ENCODE assay signal across 30 mouse cellular contexts in the genomic region with DNA sequence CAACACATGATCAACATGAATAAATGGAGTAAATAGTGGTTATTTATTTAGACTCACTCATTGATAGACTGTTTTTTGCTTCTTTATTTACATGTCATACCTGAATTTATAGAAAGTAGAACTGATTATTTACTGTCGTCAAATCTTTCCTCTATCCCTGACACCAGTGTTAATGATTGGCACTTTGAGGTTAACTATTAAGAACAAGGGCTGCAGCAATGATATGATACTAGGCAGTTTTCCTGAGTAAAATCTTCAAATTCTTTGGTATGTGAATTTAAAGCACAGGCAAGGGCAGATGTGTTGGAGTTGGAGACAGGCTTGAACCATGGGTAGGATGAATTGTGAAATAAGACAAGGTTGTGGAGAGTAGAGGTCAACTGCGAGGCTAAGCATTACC.
"Had no signal": no experiment of that assay in that cellular context is flagged by ENCODE, and none has a peak within 500 bp of the region (broad histone marks: within the 10 kb centered on the region; RNA-seq: fewer than 3 reads in every experiment).

No protein-coding gene starts in this region.

- H3K4me3 ChIP-seq: heart, embryonic 10.5 days; heart, embryonic 12.5 days; heart, embryonic 13.5 days; heart, embryonic 15.5 days; hindbrain, embryonic 10.5 days; hindbrain, embryonic 12.5 days; hindbrain, embryonic 13.5 days; hindbrain, embryonic 15.5 days; intestine, embryonic 15.5 days; layer of hippocampus, adult 2 months; left cerebral cortex, adult 2 months had no signal

- H3K9ac ChIP-seq: heart, embryonic 12.5 days; heart, embryonic 13.5 days; heart, embryonic 15.5 days; hindbrain, embryonic 12.5 days; hindbrain, embryonic 13.5 days; hindbrain, embryonic 14.5 days; hindbrain, embryonic 15.5 days; intestine, embryonic 15.5 days had no signal

- H3K27ac ChIP-seq: heart, embryonic 10.5 days; heart, embryonic 13.5 days; heart, embryonic 15.5 days; hindbrain, embryonic 10.5 days; hindbrain, embryonic 12.5 days; hindbrain, embryonic 13.5 days; hindbrain, embryonic 14.5 days; hindbrain, embryonic 15.5 days; hindbrain, postnatal 0 days; intestine, embryonic 15.5 days; kidney, postnatal 0 days; layer of hippocampus, adult 2 months; left cerebral cortex, adult 2 months had no signal

- ATAC-seq: hindbrain, embryonic 16.5 days; hindbrain, postnatal 0 days; inflammation-experienced regulatory T-cells, adult 6 months; intestine, embryonic 15.5 days; intestine, embryonic 16.5 days; intestine, postnatal 0 days had no signal

- H3K4me2 ChIP-seq: heart, embryonic 11.5 days; heart, embryonic 12.5 days; heart, embryonic 13.5 days; heart, embryonic 15.5 days; hindbrain, embryonic 12.5 days; hindbrain, embryonic 13.5 days; hindbrain, embryonic 14.5 days; hindbrain, embryonic 15.5 days; intestine, embryonic 15.5 days had no signal

- DNase-seq: heart, postnatal 10 days; heart, postnatal 14 days; heart, postnatal 36 days; heart, postnatal 4 days; kidney, adult 11 months; kidney, adult 18-20 months; kidney, postnatal 10 days; kidney, postnatal 14 days; kidney, postnatal 4 days; layer of hippocampus, adult 9-11 months; layer of hippocampus, postnatal 36 days had no signal

- H3K4me1 ChIP-seq: heart, embryonic 10.5 days; heart, embryonic 12.5 days; heart, embryonic 13.5 days; heart, embryonic 15.5 days; hindbrain, embryonic 12.5 days; hindbrain, embryonic 13.5 days; hindbrain, embryonic 15.5 days; intestine, embryonic 15.5 days had no signal

- H3K27me3 ChIP-seq: heart, embryonic 12.5 days; heart, embryonic 13.5 days; heart, embryonic 15.5 days; hindbrain, embryonic 12.5 days; hindbrain, embryonic 13.5 days; hindbrain, embryonic 15.5 days; intestine, embryonic 15.5 days had no signal

- H3K9me3 ChIP-seq: heart, embryonic 10.5 days; heart, embryonic 12.5 days; heart, embryonic 13.5 days; heart, embryonic 15.5 days; hindbrain, embryonic 10.5 days; hindbrain, embryonic 12.5 days; hindbrain, embryonic 13.5 days; hindbrain, embryonic 15.5 days; intestine, embryonic 15.5 days had no signal

- H3K36me3 ChIP-seq: heart, embryonic 10.5 days; heart, embryonic 12.5 days; heart, embryonic 13.5 days; heart, embryonic 15.5 days; hindbrain, embryonic 10.5 days; hindbrain, embryonic 12.5 days; hindbrain, embryonic 13.5 days; hindbrain, embryonic 15.5 days; intestine, embryonic 15.5 days had no signal
